Mouse (Mus musculus) retina, embryonic 14.5 days (tissue): ENCODE measurements around the gene Ppp3ca.

Experiments
- DNase-seq: peaks from one replicate; pipeline ENCODE4 v3.0.0-alpha.2; 2015; ENCODE audit warnings: low spot score

Gene Ppp3ca

GRCm38 (mm10) chr3:136725311-136726156, 55.6 kb downstream of the Ppp3ca start:
- DNase-seq: no peak

GRCm38 (mm10) chr3:136727877-136728276, 58.0 kb downstream of the Ppp3ca start:
- DNase-seq: no peak

GRCm38 (mm10) chr3:136729978-136730377, 60.1 kb downstream of the Ppp3ca start:
- no peak for DNase-seq

- DNase-seq: no peak
Measured at GRCm38 (mm10) chr3:136731579-136731978, 61.7 kb downstream of the Ppp3ca start.

GRCm38 (mm10) chr3:136736021-136736420, 66.1 kb downstream of the Ppp3ca start:
- DNase-seq: no peak

GRCm38 (mm10) chr3:136736773-136737298, 66.9 kb downstream of the Ppp3ca start:
- DNase-seq: no peak

- DNase-seq: no peak
Measured at GRCm38 (mm10) chr3:136738474-136738873, 68.5 kb downstream of the Ppp3ca start.

- no peak for DNase-seq
Measured at GRCm38 (mm10) chr3:136738914-136739313, 69.0 kb downstream of the Ppp3ca start.

- DNase-seq: no peak
Measured at GRCm38 (mm10) chr3:136741659-136742058, 71.7 kb downstream of the Ppp3ca start.

GRCm38 (mm10) chr3:136742258-136743057, 72.5 kb downstream of the Ppp3ca start:
- no peak for DNase-seq

GRCm38 (mm10) chr3:136744295-136744897, 74.5 kb downstream of the Ppp3ca start:
- no peak for DNase-seq

GRCm38 (mm10) chr3:136745456-136745855, 75.5 kb downstream of the Ppp3ca start:
- no peak for DNase-seq

GRCm38 (mm10) chr3:136748761-136749476, 79.0 kb downstream of the Ppp3ca start:
- DNase-seq: peak; percentile 85

GRCm38 (mm10) chr3:136749477-136749797, 79.5 kb downstream of the Ppp3ca start:
- no peak for DNase-seq

GRCm38 (mm10) chr3:136749951-136750350, 80.0 kb downstream of the Ppp3ca start:
- peak; percentile 78 for DNase-seq

- DNase-seq: peak; percentile 53
Measured at GRCm38 (mm10) chr3:136752126-136752716, 82.3 kb downstream of the Ppp3ca start.

- DNase-seq: no peak
Measured at GRCm38 (mm10) chr3:136756137-136756536, 86.2 kb downstream of the Ppp3ca start.

GRCm38 (mm10) chr3:136759446-136759845, 89.5 kb downstream of the Ppp3ca start:
- DNase-seq: no peak

GRCm38 (mm10) chr3:136761292-136761978, 91.5 kb downstream of the Ppp3ca start:
- no peak for DNase-seq

- DNase-seq: no peak
Measured at GRCm38 (mm10) chr3:136761979-136762341, 92.0 kb downstream of the Ppp3ca start.

GRCm38 (mm10) chr3:136763717-136764270, 93.9 kb downstream of the Ppp3ca start:
- DNase-seq: no peak
